Mouse (Mus musculus) lung, embryonic 14.5 days (tissue): ENCODE results near the gene Nup205. TPM values are rescaled to one million over a fixed set of nuclear protein-coding genes. Genes with fewer than 3 reads are reported as not detected.

Experiments
- ATAC-seq: fragments of 200-750 bp; cut with Nextera tagmentation; 2 replicates; pipeline ENCODE4 v1.8.0; 2017; ENCODE audit warnings: mild to moderate bottlenecking, moderate TSS enrichment, moderate library complexity; ENCODE audit not compliant: insufficient read depth
- DNase-seq: peaks from one replicate; pipeline ENCODE4 v3.0.0-alpha.2; 2015
- H3K27ac ChIP-seq: fragments of 300-500 bp; sonication (generic); 2 replicates; pipeline ENCODE4 v1.5.1; 2014; ENCODE audit warnings: low read depth, mild to moderate bottlenecking, moderate library complexity
- H3K27me3 ChIP-seq: fragments of 300-500 bp; sonication (generic); 2 replicates; pipeline ENCODE4 v1.6.1; 2014; ENCODE audit warnings: low read length, control low read depth; ENCODE audit not compliant: insufficient read depth
- H3K36me3 ChIP-seq: fragments of 300-500 bp; sonication (generic); 2 replicates; pipeline ENCODE4 v1.6.1; 2014; ENCODE audit warnings: control low read depth; ENCODE audit not compliant: insufficient read depth
- H3K4me1 ChIP-seq: fragments of 300-500 bp; sonication (generic); 2 replicates; pipeline ENCODE4 v1.6.1; 2014; ENCODE audit warnings: antibody characterized with exemption, control low read depth; ENCODE audit not compliant: insufficient read depth
- H3K4me2 ChIP-seq: fragments of 300-500 bp; sonication (generic); 2 replicates; pipeline ENCODE4 v1.6.1; 2014; ENCODE audit warnings: mild to moderate bottlenecking
- H3K4me3 ChIP-seq: fragments of 300-500 bp; sonication (generic); 2 replicates; pipeline ENCODE4 v1.5.1; 2014; ENCODE audit warnings: low read depth, low read length
- H3K9ac ChIP-seq: fragments of 300-500 bp; sonication (generic); 2 replicates; pipeline ENCODE4 v1.6.1; 2014
- H3K9me3 ChIP-seq: fragments of 300-500 bp; sonication (generic); 2 replicates; pipeline ENCODE4 v1.6.1; 2016; ENCODE audit warnings: low read depth, low read length, control low read depth
- CTCF ChIP-seq: IDR thresholded peaks from 2 replicates; pipeline ENCODE4 v1.5.1; 2016; ENCODE audit warnings: antibody characterized with exemption, low read depth
- WGBS: fragments of 180-500 bp; shearing (Covaris S2); extraction: QIAGEN DNeasy Blood & Tissue Kit; methylation state at CpG from one replicate; pipeline ENCODE4 v1.1.7; 2014; 5-methylcytosine and 5-hydroxymethylcytosine counted together
- polyA plus RNA-seq: library from polyadenylated mRNA; unstranded; fragments of >200 nt; fragmentation: Nextera tagmentation; extraction: Ambion mirVana; gene quantifications from 2 replicates; pipeline ENCODE4 v1.2.1, GENCODE M21; 2014

The Nup205 gene
- polyA plus RNA-seq, 1 experiment from 2014 or later, result 65.3 TPM

GRCm38 (mm10) chr6:35288114-35288761 lies 111.0 kb downstream of the Nup205 start:
- no peak overlapping the region for H3K4me3 ChIP-seq
- H3K9ac ChIP-seq, result no peak overlapping the region
- WGBS, result 53% methylated on average over 11 of the region's 11 CpGs
- no peak overlapping the region for H3K27ac ChIP-seq
- DNase-seq, result peak; percentile 39
- H3K4me1 ChIP-seq, result peaks cover 3% of the 10 kb centered on the region; the same call in 1 of the 2 replicates
- no peaks in the 10 kb centered on the region for H3K36me3 ChIP-seq
- TF ChIP-seq CTCF, result no peak
- H3K27me3 ChIP-seq, result no peaks in the 10 kb centered on the region
- H3K4me2 ChIP-seq, result no peak overlapping the region
- no peaks in the 10 kb centered on the region for H3K9me3 ChIP-seq
- peak; percentile 41; the same call in 1 of the 2 replicates for ATAC-seq

- H3K4me2 ChIP-seq, result no peak overlapping the region
- H3K27ac ChIP-seq, result no peak overlapping the region
- H3K36me3 ChIP-seq, result no peaks in the 10 kb centered on the region
- H3K9me3 ChIP-seq, result no peaks in the 10 kb centered on the region
- DNase-seq, result no peak
- H3K27me3 ChIP-seq, result no peaks in the 10 kb centered on the region
- H3K4me3 ChIP-seq, result no peak overlapping the region
- peaks cover 3% of the 10 kb centered on the region; the same call in 1 of the 2 replicates for H3K4me1 ChIP-seq
- no peak for TF ChIP-seq CTCF
- peak; percentile 24; the same call in 1 of the 2 replicates for ATAC-seq
- no peak overlapping the region for H3K9ac ChIP-seq
- whole genome bisulfite sequencing, result 55% methylated on average over 7 of the region's 7 CpGs
These were observed 111.7 kb downstream of the Nup205 start for GRCm38 (mm10) chr6:35288920-35289319.

- Histone ChIP-seq H3K9ac (no peak overlapping the region), H3K9me3 (no peaks in the 10 kb centered on the region), H3K36me3 (no peaks in the 10 kb centered on the region), H3K4me3 (no peak overlapping the region), H3K4me2 (no peak overlapping the region), H3K27ac (no peak overlapping the region), H3K27me3 (no peaks in the 10 kb centered on the region), H3K4me1 (peaks cover 3% of the 10 kb centered on the region; the same call in 1 of the 2 replicates)
- no peak for ATAC-seq
- TF ChIP-seq CTCF, result no peak
- no peak for DNase-seq
- 82% methylated on average over 8 of the region's 8 CpGs for WGBS
These were observed 112.5 kb downstream of the Nup205 start for GRCm38 (mm10) chr6:35289676-35290075.

GRCm38 (mm10) chr6:35294964-35295363 lies 117.7 kb downstream of the Nup205 start:
- Histone ChIP-seq H3K27ac (no peak overlapping the region), H3K4me1 (no peaks in the 10 kb centered on the region), H3K27me3 (no peaks in the 10 kb centered on the region), H3K4me2 (no peak overlapping the region), H3K36me3 (no peaks in the 10 kb centered on the region), H3K9me3 (no peaks in the 10 kb centered on the region), H3K4me3 (no peak overlapping the region), H3K9ac (no peak overlapping the region)
- DNase-seq, result no peak
- WGBS, result 77% methylated on average over 2 of the region's 2 CpGs
- ATAC-seq, result no peak
- TF ChIP-seq CTCF, result no peak

- TF ChIP-seq CTCF, result no peak
- DNase-seq, result peak; percentile 11
- H3K27ac ChIP-seq, result no peak overlapping the region
- no peak for ATAC-seq
- H3K4me1 ChIP-seq, result no peaks in the 10 kb centered on the region
- H3K4me3 ChIP-seq, result no peak overlapping the region
- no peak overlapping the region for H3K4me2 ChIP-seq
- WGBS, result 32% methylated on average over 2 of the region's 2 CpGs
- H3K9me3 ChIP-seq, result no peaks in the 10 kb centered on the region
- no peaks in the 10 kb centered on the region for H3K27me3 ChIP-seq
- no peak overlapping the region for H3K9ac ChIP-seq
- no peaks in the 10 kb centered on the region for H3K36me3 ChIP-seq
These were observed 119.8 kb downstream of the Nup205 start for GRCm38 (mm10) chr6:35297001-35297400.

Other genes with a start within 250 kb of the Nup205 start
- gene Slc23a4, start 189.0 kb upstream of the Nup205 start, polyA plus RNA-seq, result 0.20 and 0.62 TPM in 2 replicates
- 31.8 and 31.9 TPM in 2 replicates for gene Cnot4, start 43.7 kb upstream of the Nup205 start, polyA plus RNA-seq
- 0.12 and 0.24 TPM in 2 replicates for gene Slc13a4, start 130.7 kb downstream of the Nup205 start, polyA plus RNA-seq
- 0.74 and 1.1 TPM in 2 replicates for gene Fam180a, start 148.7 kb downstream of the Nup205 start, polyA plus RNA-seq